Mouse (Mus musculus): ENCODE measurements at regions not wholly inside any gene's neighbourhood (a gene's known extent, or its start where the extent isn't known, plus 50 kb on each side); places are given as distances from the start of the nearest gene placed in this dataset.

DNA sequence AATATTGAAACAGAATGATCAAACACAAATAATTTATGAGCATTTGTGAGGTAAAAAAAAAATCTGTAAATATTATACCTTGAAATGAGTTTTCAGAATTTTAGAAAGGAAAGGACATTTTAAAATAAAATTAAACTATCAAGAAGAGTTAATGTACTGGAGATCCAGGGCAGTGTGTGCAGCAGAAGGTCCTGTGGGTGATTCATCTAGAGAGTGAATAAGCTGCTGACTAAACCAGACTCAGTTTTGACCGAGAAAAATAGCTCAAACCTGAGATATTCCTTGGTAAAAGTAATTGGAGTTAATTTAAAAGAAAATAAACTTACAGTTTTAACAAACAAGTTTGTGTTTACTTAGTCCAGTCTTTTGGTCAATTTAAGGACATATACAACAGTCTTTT lies 1118.6 kb upstream of the Celf2 start:
- no peak for DNase-seq (ENCODE audit: low spot score)

- no peak for DNase-seq (ENCODE audit: low spot score)
Observed at GRCm38 (mm10) chr2:8628485-8629208, 1119.3 kb upstream of the Celf2 start.

- DNase-seq (ENCODE audit: low spot score), result no peak
Observed at GRCm38 (mm10) chr2:8638082-8638481, 1128.7 kb upstream of the Celf2 start.

- DNase-seq (ENCODE audit: low spot score), result no peak
Observed at GRCm38 (mm10) chr2:8639282-8639681, 1129.9 kb upstream of the Celf2 start.

DNA sequence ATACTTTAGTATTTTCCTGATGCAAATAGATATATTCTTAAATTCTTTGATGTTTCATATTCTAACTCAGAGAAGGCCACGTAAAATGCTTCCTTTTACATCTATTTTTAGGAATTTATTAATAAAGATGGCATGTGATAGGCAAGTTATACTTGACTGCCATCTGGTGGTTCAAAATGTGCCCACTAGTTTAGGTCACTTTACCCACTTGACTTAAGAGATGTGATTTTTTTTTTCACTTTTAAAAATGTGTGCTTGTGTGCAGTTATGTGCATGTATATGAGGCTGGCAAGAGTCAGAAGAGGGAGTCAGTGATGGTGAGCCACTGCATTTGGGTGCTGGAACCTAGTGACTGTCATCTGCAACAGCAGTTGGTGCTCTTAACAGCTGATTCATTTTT lies 1136.1 kb upstream of the Celf2 start:
- DNase-seq (ENCODE audit: low spot score), result no peak

DNA sequence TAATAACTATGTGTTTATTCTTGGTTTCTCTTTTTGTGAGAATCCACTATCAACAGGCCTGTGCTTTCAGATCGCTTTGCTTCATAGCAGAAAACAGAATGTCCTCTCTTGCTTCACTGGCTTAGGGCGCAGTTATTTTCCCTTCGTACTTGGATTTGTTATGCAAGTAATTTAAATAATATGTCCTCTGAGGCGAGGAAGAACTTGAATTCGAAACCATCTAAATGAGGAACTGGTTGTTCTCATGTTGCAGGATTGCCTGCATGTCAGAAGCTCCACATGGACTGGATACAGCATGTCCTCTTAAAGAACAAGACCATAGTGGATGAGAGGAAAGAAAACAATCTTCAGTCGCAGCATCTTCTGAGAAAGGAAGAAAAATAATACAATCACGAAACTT lies 1151.2 kb upstream of the Celf2 start:
- DNase-seq (ENCODE audit: low spot score), result no peak

DNA sequence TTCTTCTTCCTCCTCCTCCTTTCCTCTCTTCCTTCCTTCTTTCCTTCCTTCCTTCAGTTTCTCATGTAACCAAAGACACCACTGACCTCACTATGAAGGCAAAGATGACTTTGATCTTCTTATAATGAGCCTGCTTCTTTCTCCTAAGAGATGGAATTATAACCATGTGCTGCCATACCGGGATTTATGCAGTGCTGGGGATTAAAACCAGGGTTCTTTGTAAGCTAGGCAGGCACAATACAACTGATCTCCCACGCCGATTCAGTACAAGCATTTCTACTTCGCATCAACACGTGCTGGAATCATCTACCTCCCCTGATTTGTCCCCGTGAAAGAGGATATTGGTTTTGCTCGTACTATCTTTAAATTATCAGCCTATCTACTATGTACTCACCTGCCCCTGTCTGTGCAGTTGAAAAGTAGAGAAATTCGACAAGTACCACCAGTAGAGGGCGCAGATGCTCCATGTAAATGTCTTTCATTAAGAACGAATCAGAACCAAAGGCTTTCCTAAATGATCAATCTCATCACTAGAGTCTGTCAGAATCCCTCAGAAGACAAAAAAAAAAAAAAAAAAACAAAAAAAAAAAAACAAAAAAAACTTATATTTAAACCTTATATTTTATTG lies 1164.5 kb upstream of the Celf2 start:
- DNase-seq (ENCODE audit: low spot score), result no peak

- DNase-seq (ENCODE audit: low spot score), result no peak
Observed at GRCm38 (mm10) chr2:8675537-8675936, 1166.2 kb upstream of the Celf2 start.

- DNase-seq (ENCODE audit: low spot score), result peak; percentile 15
Observed at GRCm38 (mm10) chr2:8676546-8676945, 1167.2 kb upstream of the Celf2 start.

- no peak for DNase-seq (ENCODE audit: low spot score)
Observed at GRCm38 (mm10) chr2:8690846-8691643, 1181.7 kb upstream of the Celf2 start.

- DNase-seq (ENCODE audit: low spot score), result peak; percentile 16
Observed at GRCm38 (mm10) chr2:8729306-8729705, 1151.7 kb upstream of the 4930412O13Rik start.

- DNase-seq (ENCODE audit: low spot score), result no peak
Observed at GRCm38 (mm10) chr2:8754142-8754541, 1126.9 kb upstream of the 4930412O13Rik start.

- DNase-seq (ENCODE audit: low spot score), result no peak
Observed at GRCm38 (mm10) chr2:8756546-8756945, 1124.5 kb upstream of the 4930412O13Rik start.

- no peak for DNase-seq (ENCODE audit: low spot score)
Observed at GRCm38 (mm10) chr2:8770636-8771035, 1110.4 kb upstream of the 4930412O13Rik start.

DNA sequence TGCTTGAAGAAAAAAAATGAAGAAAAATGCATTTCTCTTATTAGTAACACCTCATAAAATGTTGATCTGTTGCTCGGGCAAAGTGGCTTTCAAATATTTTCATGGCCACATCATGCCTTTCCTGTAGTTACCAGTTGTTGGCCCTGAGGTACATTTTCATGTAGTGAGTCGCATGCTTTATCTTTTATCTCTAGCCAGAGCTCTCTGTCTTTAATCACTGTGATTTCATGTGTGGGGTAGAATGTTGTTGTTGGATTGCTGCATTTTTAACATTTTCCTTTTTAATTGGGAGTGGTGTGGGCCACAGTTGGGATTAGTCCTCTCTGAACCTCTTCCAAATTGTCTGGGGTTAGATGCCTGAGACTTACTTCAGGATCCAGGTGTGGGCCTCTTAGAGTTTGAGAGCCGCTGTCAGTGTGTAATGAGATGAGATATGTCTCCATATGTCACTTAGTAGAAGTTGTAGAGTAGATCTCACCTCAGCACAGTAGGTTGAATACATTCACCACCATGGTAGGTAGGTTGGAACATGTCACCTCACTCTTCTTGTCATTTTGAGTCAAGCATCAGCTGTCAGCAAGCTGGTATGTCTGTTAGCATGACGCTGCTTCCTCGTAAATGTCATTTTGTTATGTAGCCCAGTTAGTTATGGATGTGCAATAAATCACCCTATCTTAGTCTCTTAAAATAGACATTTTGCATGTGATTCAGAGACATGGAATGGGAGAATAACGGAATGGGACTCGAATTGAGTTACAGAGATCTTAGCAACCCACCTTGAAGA lies 1099.7 kb upstream of the 4930412O13Rik start:
- no peak for DNase-seq (ENCODE audit: low spot score)

DNA sequence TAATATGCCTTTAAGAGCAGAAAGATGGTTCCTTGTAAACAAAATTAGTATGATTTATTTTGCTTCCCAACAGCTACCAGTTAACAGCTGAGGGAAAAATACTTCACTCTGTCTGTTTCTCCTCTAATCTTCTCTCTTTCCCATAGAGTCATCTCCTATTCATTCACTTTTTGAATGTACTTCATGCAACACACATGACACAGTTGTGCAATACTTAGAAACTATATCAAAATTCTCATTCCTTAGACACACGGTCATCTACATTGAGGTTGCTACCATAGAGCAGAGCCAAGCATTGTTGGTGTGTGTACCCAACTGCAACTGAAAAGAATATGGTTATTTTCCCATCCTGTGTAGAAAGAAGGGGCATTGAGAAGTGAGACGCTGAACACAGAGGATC lies 1098.8 kb upstream of the 4930412O13Rik start:
- DNase-seq (ENCODE audit: low spot score), result no peak

DNA sequence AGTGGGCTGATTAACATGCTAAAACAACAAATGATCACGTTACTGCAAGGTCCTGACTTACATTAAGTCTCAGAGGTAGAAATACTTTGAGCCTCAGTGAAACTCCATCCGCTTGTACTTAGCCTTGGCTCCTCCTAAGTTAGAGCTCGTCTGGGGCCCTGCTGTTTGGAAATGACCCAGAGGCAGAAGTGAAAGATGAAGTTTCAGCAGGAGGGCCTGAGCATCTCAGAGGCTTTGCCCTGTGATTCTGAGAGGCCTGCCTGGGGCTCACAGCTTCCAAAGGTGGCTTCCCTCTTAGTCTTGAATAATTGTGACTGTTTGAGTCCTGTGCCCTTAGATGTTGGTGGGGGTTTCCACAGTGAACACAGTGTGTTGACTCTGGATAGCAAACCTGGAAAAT lies 1079.0 kb upstream of the 4930412O13Rik start:
- DNase-seq (ENCODE audit: low spot score), result no peak

DNA sequence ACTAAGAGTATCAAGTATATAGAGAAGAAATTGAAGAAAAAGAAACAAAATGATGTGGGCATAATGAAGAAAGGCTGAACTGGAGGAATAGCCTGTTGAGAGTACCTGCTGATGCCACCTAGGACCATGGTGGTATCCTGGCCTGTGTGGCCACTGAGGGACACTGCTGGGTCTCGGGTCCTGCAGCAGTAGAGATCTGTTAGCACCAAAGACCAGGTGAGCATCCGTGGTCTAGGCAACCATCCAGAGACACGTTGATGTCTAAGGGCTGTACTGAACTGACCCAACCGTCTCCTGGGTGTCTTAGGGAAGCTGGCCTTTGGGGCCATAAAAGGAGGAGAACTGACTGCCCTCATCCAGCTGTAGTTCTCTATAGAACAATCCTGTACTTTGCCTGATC lies 1071.4 kb upstream of the 4930412O13Rik start:
- no peak for DNase-seq (ENCODE audit: low spot score)

GRCm38 (mm10) chr2:8818127-8818526 lies 1062.9 kb upstream of the 4930412O13Rik start:
- DNase-seq (ENCODE audit: low spot score), result no peak

GRCm38 (mm10) chr2:8825406-8825805 lies 1055.6 kb upstream of the 4930412O13Rik start:
- DNase-seq (ENCODE audit: low spot score), result no peak
